Mouse (Mus musculus) hindbrain, embryonic 11.5 days (tissue): ENCODE data around the gene Hrh1. TPM values are rescaled to one million over a fixed set of nuclear protein-coding genes. Genes with fewer than 3 reads are reported as not detected.

Experiments
- ATAC-seq: fragments of 200-750 bp; cut with Nextera tagmentation; 2 replicates; pipeline ENCODE4 v1.8.0; 2017; ENCODE audit warnings: mild to moderate bottlenecking, moderate TSS enrichment, moderate library complexity; ENCODE audit not compliant: low FRiP score
- DNase-seq: peaks from one replicate; pipeline ENCODE4 v3.0.0-alpha.2; 2015; ENCODE audit warnings: low spot score
- H3K27ac ChIP-seq: fragments of 300-500 bp; sonication (generic); 2 replicates; pipeline ENCODE4 v1.5.1; 2014; ENCODE audit warnings: mild to moderate bottlenecking, low read depth, low read length
- H3K27me3 ChIP-seq: fragments of 300-500 bp; sonication (generic); 2 replicates; pipeline ENCODE4 v1.6.1; 2014; ENCODE audit warnings: mild to moderate bottlenecking, low read length, moderate library complexity, mixed read lengths; ENCODE audit not compliant: control insufficient read depth, insufficient read depth
- H3K36me3 ChIP-seq: fragments of 300-500 bp; sonication (generic); 2 replicates; pipeline ENCODE4 v1.6.1; 2014; ENCODE audit warnings: mild to moderate bottlenecking, low read length, moderate library complexity, mixed read lengths; ENCODE audit not compliant: control insufficient read depth, insufficient read depth
- H3K4me1 ChIP-seq: fragments of 300-500 bp; sonication (generic); replicated peaks from 2 replicates; pipeline ENCODE4 v1.6.1; 2014; ENCODE audit warnings: low read length, mixed read lengths; ENCODE audit not compliant: control insufficient read depth, insufficient read depth
- H3K4me2 ChIP-seq: fragments of 300-500 bp; sonication (generic); replicated peaks from 2 replicates; pipeline ENCODE4 v1.6.1; 2014; ENCODE audit warnings: mild to moderate bottlenecking, low read depth, low read length
- H3K4me3 ChIP-seq: fragments of 300-500 bp; sonication (generic); 2 replicates; pipeline ENCODE4 v1.5.1; 2014; ENCODE audit warnings: low read depth, low read length
- H3K9ac ChIP-seq: fragments of 300-500 bp; sonication (generic); 2 replicates; pipeline ENCODE4 v1.6.1; 2014; ENCODE audit warnings: low read depth, low read length
- H3K9me3 ChIP-seq: fragments of 300-500 bp; sonication (generic); 2 replicates; pipeline ENCODE4 v1.6.1; 2016; ENCODE audit warnings: low read length; ENCODE audit not compliant: control insufficient read depth
- WGBS: fragments of 180-500 bp; shearing (Covaris S2); extraction: QIAGEN DNeasy Blood & Tissue Kit; methylation state at CpG from one replicate; pipeline ENCODE4 v1.1.7; 2014; 5-methylcytosine and 5-hydroxymethylcytosine counted together
- polyA plus RNA-seq: library from polyadenylated mRNA; unstranded; fragments of >200 nt; fragmentation: Nextera tagmentation; extraction: Ambion mirVana; gene quantifications from 2 replicates; pipeline ENCODE4 v1.2.1, GENCODE M21; 2014

Hrh1 gene
- polyA plus RNA-seq, result 0.08 and 0.35 TPM in 2 replicates

- Histone ChIP-seq H3K4me3 (peak within 1 kb of the TSS; percentile 55), H3K4me1 (peaks cover 2% of the 10 kb centered on the region; the same call in 1 of the 2 replicates), H3K9me3 (no peaks in the 10 kb centered on the region), H3K4me2 (peak within 1 kb of the TSS; percentile 95), H3K27ac (no peak within 1 kb of the TSS), H3K36me3 (no peaks in the 10 kb centered on the region), H3K27me3 (peaks cover 37% of the 10 kb centered on the region), H3K9ac (peak within 1 kb of the TSS; percentile 52)
- ATAC-seq (peak; percentile 80), DNase-seq (peak; percentile 80)
- WGBS, result under 1% methylated on average over 29 of the region's 56 CpGs
Measured at GRCm38 (mm10) chr6:114397691-114398217, at the start of gene Hrh1. Hrh1 (plus strand) TSS chr6:114397936.

GRCm38 (mm10) chr6:114354635-114355034, 43.1 kb upstream of the Hrh1 start:
- H3K27me3 ChIP-seq, result no peaks in the 10 kb centered on the region
- no peak overlapping the region for H3K4me3 ChIP-seq
- H3K4me2 ChIP-seq, result no peak overlapping the region
- ATAC-seq (no peak), DNase-seq (no peak)
- 76% methylated on average over 4 of the region's 4 CpGs for WGBS
- H3K9ac ChIP-seq, result no peak overlapping the region
- H3K9me3 ChIP-seq, result no peaks in the 10 kb centered on the region
- H3K27ac ChIP-seq, result no peak overlapping the region
- no peaks in the 10 kb centered on the region for H3K36me3 ChIP-seq
- no peaks in the 10 kb centered on the region for H3K4me1 ChIP-seq

GRCm38 (mm10) chr6:114358171-114358570, 39.6 kb upstream of the Hrh1 start:
- 81% methylated on average over 3 of the region's 3 CpGs for whole genome bisulfite sequencing
- no peak overlapping the region for H3K4me2 ChIP-seq
- no peaks in the 10 kb centered on the region for H3K4me1 ChIP-seq
- no peaks in the 10 kb centered on the region for H3K27me3 ChIP-seq
- no peaks in the 10 kb centered on the region for H3K9me3 ChIP-seq
- H3K27ac ChIP-seq, result no peak overlapping the region
- ATAC-seq (no peak), DNase-seq (no peak)
- H3K9ac ChIP-seq, result no peak overlapping the region
- H3K4me3 ChIP-seq, result no peak overlapping the region
- no peaks in the 10 kb centered on the region for H3K36me3 ChIP-seq

GRCm38 (mm10) chr6:114362355-114362754, 35.4 kb upstream of the Hrh1 start:
- ATAC-seq, result no peak
- H3K4me3 ChIP-seq, result no peak overlapping the region
- 87% methylated on average over 4 of the region's 4 CpGs for WGBS

GRCm38 (mm10) chr6:114363740-114364139, 34.0 kb upstream of the Hrh1 start:
- no peaks in the 10 kb centered on the region for H3K9me3 ChIP-seq
- no peak for ATAC-seq
- no peak overlapping the region for H3K9ac ChIP-seq
- no peak for DNase-seq
- H3K4me1 ChIP-seq, result no peaks in the 10 kb centered on the region
- no peaks in the 10 kb centered on the region for H3K36me3 ChIP-seq
- no peak overlapping the region for H3K27ac ChIP-seq
- H3K27me3 ChIP-seq, result no peaks in the 10 kb centered on the region
- H3K4me3 ChIP-seq, result no peak overlapping the region
- 81% methylated on average over 8 of the region's 8 CpGs for WGBS
- no peak overlapping the region for H3K4me2 ChIP-seq

More at GRCm38 (mm10) chr6:114362355-114362754, 35.4 kb upstream of the Hrh1 start:
- H3K27ac ChIP-seq, result no peak overlapping the region
- no peak overlapping the region for H3K4me2 ChIP-seq
- no peak overlapping the region for H3K9ac ChIP-seq
- H3K36me3 ChIP-seq, result no peaks in the 10 kb centered on the region
- no peaks in the 10 kb centered on the region for H3K4me1 ChIP-seq
- no peaks in the 10 kb centered on the region for H3K27me3 ChIP-seq
- no peak for DNase-seq
- H3K9me3 ChIP-seq, result no peaks in the 10 kb centered on the region

GRCm38 (mm10) chr6:114364734-114365133, 33.0 kb upstream of the Hrh1 start:
- H3K9me3 ChIP-seq, result no peaks in the 10 kb centered on the region
- no peak overlapping the region for H3K4me2 ChIP-seq
- DNase-seq, result no peak
- H3K36me3 ChIP-seq, result no peaks in the 10 kb centered on the region
- no peak overlapping the region for H3K27ac ChIP-seq
- H3K4me1 ChIP-seq, result no peaks in the 10 kb centered on the region
- H3K9ac ChIP-seq, result no peak overlapping the region
- no peak overlapping the region for H3K4me3 ChIP-seq
- no peak for ATAC-seq
- H3K27me3 ChIP-seq, result no peaks in the 10 kb centered on the region
- WGBS, result 85% methylated on average over 5 of the region's 5 CpGs

DNA sequence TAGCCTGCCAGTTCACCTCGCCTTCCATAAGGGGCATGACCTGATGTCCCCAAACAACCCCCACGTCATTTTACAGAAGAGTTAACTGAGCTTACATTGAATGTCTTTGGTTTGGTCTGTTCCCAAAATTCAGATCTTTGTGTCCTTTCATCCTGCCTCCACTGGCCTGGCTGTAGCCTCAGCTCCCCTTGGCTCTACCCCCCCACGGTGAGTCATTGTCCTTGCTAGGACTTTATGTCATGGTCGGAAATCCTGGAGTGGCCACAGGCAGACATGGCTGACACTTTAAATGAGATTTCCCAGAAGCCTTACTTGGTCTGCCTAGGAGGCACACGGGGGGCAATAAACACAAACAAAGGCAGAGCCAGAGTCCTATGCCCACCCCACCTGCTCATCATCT, 31.5 kb upstream of the Hrh1 start:
- WGBS, result 66% methylated on average over 5 of the region's 5 CpGs
- no peaks in the 10 kb centered on the region for H3K27me3 ChIP-seq
- no peak overlapping the region for H3K9ac ChIP-seq
- no peaks in the 10 kb centered on the region for H3K9me3 ChIP-seq
- H3K4me3 ChIP-seq, result no peak overlapping the region
- H3K36me3 ChIP-seq, result no peaks in the 10 kb centered on the region
- H3K27ac ChIP-seq, result no peak overlapping the region
- no peaks in the 10 kb centered on the region for H3K4me1 ChIP-seq
- no peak for DNase-seq
- no peak for ATAC-seq
- H3K4me2 ChIP-seq, result no peak overlapping the region

DNA sequence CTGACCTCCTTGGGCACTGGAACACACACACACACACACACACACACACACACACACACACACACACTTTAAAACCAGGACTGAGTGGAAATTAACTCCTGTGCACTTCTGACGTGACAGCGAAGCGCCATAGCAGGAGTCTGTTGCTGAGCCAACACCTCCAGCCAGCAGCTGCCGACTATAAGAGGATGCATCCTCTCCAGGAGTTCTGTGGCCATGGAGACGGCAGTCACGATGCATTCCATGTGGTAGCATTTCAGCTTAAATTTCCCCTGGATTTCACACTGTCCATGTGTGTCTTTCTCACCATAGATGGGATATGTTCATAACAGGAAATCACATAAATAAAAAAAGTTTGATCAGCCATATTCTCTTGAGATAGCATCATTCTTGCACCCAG, 30.1 kb upstream of the Hrh1 start:
- whole genome bisulfite sequencing, result 72% methylated on average over 6 of the region's 6 CpGs
- Histone ChIP-seq H3K4me3 (no peak overlapping the region), H3K9ac (no peak overlapping the region), H3K27ac (no peak overlapping the region), H3K9me3 (no peaks in the 10 kb centered on the region), H3K4me1 (no peaks in the 10 kb centered on the region), H3K36me3 (no peaks in the 10 kb centered on the region), H3K4me2 (no peak overlapping the region), H3K27me3 (no peaks in the 10 kb centered on the region)
- ATAC-seq (no peak), DNase-seq (no peak)

GRCm38 (mm10) chr6:114368196-114368595, 29.5 kb upstream of the Hrh1 start:
- Histone ChIP-seq H3K27me3 (no peaks in the 10 kb centered on the region), H3K4me3 (no peak overlapping the region), H3K4me1 (no peaks in the 10 kb centered on the region), H3K9me3 (no peaks in the 10 kb centered on the region), H3K27ac (no peak overlapping the region), H3K9ac (no peak overlapping the region), H3K36me3 (no peaks in the 10 kb centered on the region), H3K4me2 (no peak overlapping the region)
- WGBS, result 77% methylated on average over 6 of the region's 6 CpGs
- no peak for DNase-seq
- no peak for ATAC-seq
